Mouse (Mus musculus): ENCODE data around the gene Btbd35f9. TPM values are rescaled to one million over a fixed set of nuclear protein-coding genes. Genes with fewer than 3 reads are reported as not detected.
"Not testable (repeated sequence)": the region's sequence is repeated elsewhere in the genome, so short reads cannot be mapped to it uniquely, and the experiment has no call there.

Btbd35f9 gene
- not detected for total RNA-seq (2021)
- long read RNA-seq, result 0 reads

GRCm38 (mm10) chrX:34161399-34161798 is at the start of gene Btbd35f9:
TSS of gene Btbd35f9 (minus strand) at chrX:34161499.
- DNase-seq (ENCODE audit: low spot score in 2 of 2), result not testable (repeated sequence)

Other genes with a start within 250 kb of the Btbd35f9 start
- gene Btbd35f6, start 205.0 kb downstream of the Btbd35f9 start, total RNA-seq (2021), result not detected
- gene Gm21870, start 174.7 kb downstream of the Btbd35f9 start, total RNA-seq (2021), result not detected
- not detected for gene Spin2g, start 77.2 kb upstream of the Btbd35f9 start, total RNA-seq (2021)

Data from layer of hippocampus, postnatal 10 days (tissue).